Mouse (Mus musculus) kidney, postnatal 0 days (tissue): ENCODE data around the gene Slc38a10. TPM values are rescaled to one million over a fixed set of nuclear protein-coding genes. Genes with fewer than 3 reads are reported as not detected.
A peak's percentile ranks its signal among the peaks of the same experiment; 100 is the strongest.

Source experiments
- ATAC-seq: fragments of 200-750 bp; cut with Nextera tagmentation; replicated peaks from 2 replicates; pipeline ENCODE4 v1.8.0; 2017; ENCODE audit warnings: low read depth, moderate number of reproducible peaks, moderate TSS enrichment, moderate library complexity; ENCODE audit not compliant: low FRiP score
- DNase-seq: peaks from one replicate; pipeline ENCODE4 v3.0.0-alpha.2; 2016; ENCODE audit warnings: low spot score
- H3K27ac ChIP-seq: fragments of 300-500 bp; sonication (generic); 2 replicates; pipeline ENCODE4 v1.5.1; 2014; ENCODE audit warnings: mild to moderate bottlenecking
- H3K27me3 ChIP-seq: fragments of 300-500 bp; sonication (generic); 2 replicates; pipeline ENCODE4 v1.6.1; 2014; ENCODE audit warnings: low read length, mixed read lengths; ENCODE audit not compliant: insufficient read depth
- H3K36me3 ChIP-seq: fragments of 300-500 bp; sonication (generic); 2 replicates; pipeline ENCODE4 v1.6.1; 2014; ENCODE audit warnings: low read length, mixed read lengths; ENCODE audit not compliant: insufficient read depth
- H3K4me1 ChIP-seq: fragments of 300-500 bp; sonication (generic); replicated peaks from 2 replicates; pipeline ENCODE4 v1.6.1; 2014; ENCODE audit warnings: antibody characterized with exemption, low read length, mixed read lengths; ENCODE audit not compliant: insufficient read depth
- H3K4me2 ChIP-seq: fragments of 300-500 bp; sonication (generic); 2 replicates; pipeline ENCODE4 v1.6.1; 2014; ENCODE audit warnings: mild to moderate bottlenecking, low read length, moderate library complexity, mixed read lengths
- H3K4me3 ChIP-seq: fragments of 300-500 bp; sonication (generic); replicated peaks from 2 replicates; pipeline ENCODE4 v1.5.1; 2014; ENCODE audit warnings: low read depth, low read length
- H3K9ac ChIP-seq: fragments of 300-500 bp; sonication (generic); 2 replicates; pipeline ENCODE4 v1.6.1; 2014; ENCODE audit warnings: low read depth, low read length
- H3K9me3 ChIP-seq: fragments of 300-500 bp; sonication (generic); replicated peaks from 2 replicates; pipeline ENCODE4 v1.6.1; 2016; ENCODE audit warnings: low read length, inconsistent platforms, mixed read lengths
- CTCF ChIP-seq: IDR thresholded peaks from 2 replicates; pipeline ENCODE4 v1.5.1; 2016; ENCODE audit warnings: antibody characterized with exemption, low read depth, mild to moderate bottlenecking, moderate library complexity
- WGBS: fragments of 180-500 bp; shearing (Covaris S2); extraction: QIAGEN DNeasy Blood & Tissue Kit; methylation state at CpG from one replicate; pipeline ENCODE4 v1.1.7; 2014; 5-methylcytosine and 5-hydroxymethylcytosine counted together
- polyA plus RNA-seq: library from polyadenylated mRNA; unstranded; fragments of >200 nt; fragmentation: Nextera tagmentation; extraction: Ambion mirVana; gene quantifications from 2 replicates; pipeline ENCODE4 v1.2.1, GENCODE M21; 2015

Slc38a10 gene
- polyA plus RNA-seq, 1 experiment from 2014 or later, result 94.0 TPM

DNA sequence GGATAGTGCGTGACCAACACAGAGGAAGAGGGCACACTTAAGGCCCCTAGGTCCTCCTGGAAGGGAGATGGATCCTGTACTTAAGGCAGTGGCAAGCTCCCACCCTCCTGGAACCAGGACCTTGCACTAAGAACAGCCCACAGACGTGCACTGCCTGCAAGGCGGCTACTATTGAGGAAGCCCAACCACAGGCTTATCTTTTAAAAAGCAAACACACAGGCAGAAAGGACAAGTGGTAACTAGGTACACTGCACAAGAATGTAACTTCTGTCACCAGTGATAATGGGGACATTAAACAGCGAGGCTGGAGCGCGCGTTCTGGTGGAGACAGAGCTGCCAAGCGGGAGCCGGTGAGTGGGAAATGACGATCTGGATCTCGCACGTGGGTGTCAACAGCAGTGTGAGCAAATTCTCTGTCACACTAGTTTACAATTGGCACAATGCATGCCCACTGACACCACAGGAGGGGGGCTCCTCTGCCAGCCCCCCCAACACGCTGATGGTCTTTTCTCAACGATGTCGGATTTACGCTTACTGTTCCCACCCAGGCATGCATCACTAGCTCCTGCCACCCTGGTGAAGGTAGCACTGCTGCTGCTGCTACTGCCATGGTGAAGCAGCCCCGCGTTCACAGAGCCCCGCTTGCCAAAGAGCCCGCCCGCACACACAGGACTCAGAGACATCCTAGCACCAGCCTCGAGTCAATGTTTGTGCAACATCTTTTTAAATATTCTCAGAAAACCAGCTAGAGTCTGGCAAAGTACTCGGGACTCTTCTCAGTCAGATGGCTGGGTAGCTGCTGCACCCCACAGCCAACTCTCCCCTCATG lies 14.1 kb downstream of the Slc38a10 start:
- no peak overlapping the region for H3K4me3 ChIP-seq
- peak overlapping the region; percentile 31; the same call in 1 of the 2 replicates for H3K27ac ChIP-seq
- H3K9me3 ChIP-seq, result no peaks in the 10 kb centered on the region
- no peak for DNase-seq
- no peak overlapping the region for H3K9ac ChIP-seq
- ATAC-seq, result no peak
- no peak for TF ChIP-seq CTCF
- WGBS, result 59% methylated on average over 23 of the region's 23 CpGs
- H3K27me3 ChIP-seq, result no peaks in the 10 kb centered on the region
- H3K4me1 ChIP-seq, result peaks cover 18% of the 10 kb centered on the region; the same call in 1 of the 2 replicates
- H3K4me2 ChIP-seq, result no peak overlapping the region
- peaks cover 25% of the 10 kb centered on the region; the same call in 1 of the 2 replicates for H3K36me3 ChIP-seq

DNA sequence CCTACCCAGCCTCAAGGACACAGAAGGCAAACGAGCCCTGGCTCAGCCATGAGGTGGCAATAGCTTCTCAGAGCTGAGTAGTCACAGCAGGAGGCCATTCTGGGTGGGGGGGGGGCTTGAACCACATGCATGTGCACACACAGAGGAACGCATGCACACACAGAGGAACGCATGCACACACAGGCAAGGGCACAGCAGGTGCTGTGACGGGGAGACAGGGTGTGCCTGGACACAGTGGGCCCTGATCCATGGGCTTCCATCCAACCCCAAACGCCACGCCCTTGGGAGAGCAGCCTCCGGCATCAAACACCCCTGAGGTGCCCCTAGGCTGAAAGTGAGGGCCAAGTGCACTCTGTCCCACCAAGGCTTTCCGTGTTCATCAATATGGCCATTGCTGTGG lies 15.0 kb downstream of the Slc38a10 start:
- WGBS, result 88% methylated on average over 8 of the region's 8 CpGs
- no peak overlapping the region for H3K9ac ChIP-seq
- H3K36me3 ChIP-seq, result peaks cover 27% of the 10 kb centered on the region; the same call in 1 of the 2 replicates
- H3K27ac ChIP-seq, result no peak overlapping the region
- H3K4me2 ChIP-seq, result no peak overlapping the region
- no peaks in the 10 kb centered on the region for H3K27me3 ChIP-seq
- peaks cover 16% of the 10 kb centered on the region; the same call in 1 of the 2 replicates for H3K4me1 ChIP-seq
- H3K9me3 ChIP-seq, result no peaks in the 10 kb centered on the region
- no peak overlapping the region for H3K4me3 ChIP-seq
- TF ChIP-seq CTCF, result no peak
- ATAC-seq (no peak), DNase-seq (no peak)

DNA sequence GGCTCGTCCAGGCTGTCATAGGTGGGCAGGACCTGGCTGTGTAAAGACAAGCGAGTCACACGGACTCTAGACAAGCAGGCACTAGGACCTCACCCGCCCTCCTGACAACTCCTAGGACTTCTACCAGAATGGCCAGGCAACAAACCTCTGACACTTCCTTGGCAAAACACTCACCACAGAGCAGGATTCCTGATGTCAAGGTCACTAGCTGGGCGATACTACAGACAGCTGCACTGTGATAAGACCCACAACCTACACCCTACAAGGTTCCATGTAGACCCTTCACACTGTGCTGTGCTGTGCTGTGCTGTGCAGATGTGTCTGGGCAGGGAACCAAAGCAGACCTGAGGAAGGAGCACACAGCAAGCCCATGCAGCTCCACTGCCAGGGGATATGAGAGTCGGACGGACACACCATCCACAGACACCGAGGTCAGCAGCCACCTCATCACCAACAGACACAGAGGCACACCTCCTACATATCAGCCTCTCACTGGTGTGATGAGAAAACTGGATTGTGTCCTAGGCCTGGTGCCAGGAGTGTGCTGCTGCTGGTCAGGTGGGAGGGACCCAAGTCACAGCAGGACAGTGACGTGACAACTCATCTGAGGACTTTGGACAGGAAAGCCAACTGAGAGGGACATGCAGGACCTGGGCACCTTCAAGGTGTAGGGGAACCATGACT lies 16.2 kb downstream of the Slc38a10 start:
- DNase-seq (no peak), ATAC-seq (0 out of 2 replicates have a peak, but pooled peaks have one; percentile 14)
- Histone ChIP-seq H3K4me2 (no peak overlapping the region), H3K36me3 (peaks cover 34% of the 10 kb centered on the region; the same call in 1 of the 2 replicates), H3K9me3 (no peaks in the 10 kb centered on the region), H3K27ac (no peak overlapping the region), H3K27me3 (no peaks in the 10 kb centered on the region), H3K9ac (no peak overlapping the region), H3K4me1 (peaks cover 12% of the 10 kb centered on the region; the same call in 1 of the 2 replicates), H3K4me3 (no peak overlapping the region)
- no peak for TF ChIP-seq CTCF
- WGBS, result 91% methylated on average over 9 of the region's 9 CpGs

DNA sequence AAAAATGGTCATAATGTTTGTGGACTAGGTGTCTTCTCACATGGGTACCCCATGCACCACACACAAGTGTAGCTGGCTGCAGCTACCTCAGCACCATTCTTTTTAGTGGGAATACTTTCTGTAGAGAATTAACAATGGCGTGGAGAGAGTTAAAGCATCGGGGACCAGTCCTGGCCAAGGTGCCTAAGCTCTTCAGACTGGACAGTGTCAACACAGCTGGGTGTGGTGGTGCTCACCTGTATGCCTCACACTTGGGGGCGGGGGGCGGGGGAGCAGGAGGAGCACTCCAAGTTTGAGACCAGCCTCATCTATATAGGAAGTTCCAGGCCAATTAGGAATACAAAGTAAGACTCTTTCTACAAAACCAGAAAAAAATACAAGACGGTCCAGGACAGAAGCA lies 17.0 kb downstream of the Slc38a10 start:
- DNase-seq (no peak), ATAC-seq (no peak)
- H3K9ac ChIP-seq, result no peak overlapping the region
- WGBS, result 93% methylated on average over 5 of the region's 5 CpGs
- H3K4me2 ChIP-seq, result no peak overlapping the region
- no peak overlapping the region for H3K4me3 ChIP-seq
- H3K4me1 ChIP-seq, result peaks cover 10% of the 10 kb centered on the region; the same call in 1 of the 2 replicates
- no peaks in the 10 kb centered on the region for H3K9me3 ChIP-seq
- H3K27ac ChIP-seq, result no peak overlapping the region
- peaks cover 39% of the 10 kb centered on the region for H3K36me3 ChIP-seq
- TF ChIP-seq CTCF, result no peak
- no peaks in the 10 kb centered on the region for H3K27me3 ChIP-seq

DNA sequence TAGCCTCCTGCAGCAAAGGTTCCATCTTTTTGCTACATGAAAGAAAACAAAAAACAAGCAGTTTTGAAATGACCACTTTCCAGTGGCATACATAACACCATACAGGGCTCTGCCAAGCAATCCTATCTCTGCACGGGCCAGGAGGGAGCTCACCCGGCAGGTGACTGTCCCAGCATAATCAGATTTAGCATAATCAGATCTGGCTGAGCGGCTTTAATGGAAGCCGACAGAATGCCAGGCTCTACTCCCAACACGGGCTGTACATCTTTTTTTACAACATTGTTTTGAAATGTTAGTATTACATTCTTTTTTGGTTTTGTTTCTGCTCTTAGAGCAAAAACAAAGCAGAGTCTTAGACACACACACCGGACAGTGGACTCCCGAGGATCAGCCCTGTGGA lies 21.9 kb downstream of the Slc38a10 start:
- peaks cover 56% of the 10 kb centered on the region for H3K36me3 ChIP-seq
- WGBS, result 68% methylated on average over 7 of the region's 7 CpGs

DNA sequence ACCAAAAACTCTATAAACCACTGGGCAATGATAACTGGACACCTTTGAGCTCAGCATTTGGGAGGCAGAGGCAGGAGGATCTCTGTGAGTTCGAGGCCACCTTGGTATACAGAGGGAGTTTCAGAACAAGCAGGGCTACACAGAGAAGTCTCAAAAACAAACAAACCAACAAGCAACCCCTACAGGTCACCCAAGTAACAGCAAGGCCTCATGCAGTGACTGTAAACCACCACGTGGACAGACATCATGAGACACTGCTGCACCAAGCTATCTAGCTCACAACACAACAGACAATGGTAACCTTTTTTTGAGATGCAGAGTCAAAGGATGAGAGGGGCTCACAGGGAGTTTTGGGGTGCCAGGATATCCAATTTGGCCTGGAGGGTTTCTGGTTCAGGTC lies 24.3 kb downstream of the Slc38a10 start:
- Histone ChIP-seq H3K4me2 (no peak overlapping the region), H3K27me3 (no peaks in the 10 kb centered on the region), H3K4me3 (no peak overlapping the region), H3K4me1 (no peaks in the 10 kb centered on the region), H3K36me3 (peaks cover 51% of the 10 kb centered on the region), H3K9me3 (no peaks in the 10 kb centered on the region), H3K9ac (no peak overlapping the region), H3K27ac (no peak overlapping the region)
- ATAC-seq (no peak), DNase-seq (no peak)
- WGBS, result 85% methylated on average over 2 of the region's 2 CpGs
- TF ChIP-seq CTCF, result 0 out of 2 replicates have a peak, but pooled peaks have one; percentile 13

More for the DNA sequence above, 21.9 kb downstream of the Slc38a10 start:
- no peak for TF ChIP-seq CTCF
- Histone ChIP-seq H3K4me3 (no peak overlapping the region), H3K27me3 (no peaks in the 10 kb centered on the region), H3K9me3 (no peaks in the 10 kb centered on the region), H3K27ac (no peak overlapping the region), H3K4me1 (no peaks in the 10 kb centered on the region), H3K9ac (no peak overlapping the region), H3K4me2 (no peak overlapping the region)
- DNase-seq, result no peak
- no peak for ATAC-seq
